Mouse (Mus musculus): ENCODE measurements around the gene Npsr1. TPM values are rescaled to one million over a fixed set of nuclear protein-coding genes. Genes with fewer than 3 reads are reported as not detected.

Gene Npsr1
- polyA plus RNA-seq, 1 experiment from 2014 or later = not detected

GRCm38 (mm10) chr9:24217721-24218120 is 119.9 kb downstream of the Npsr1 start:
- Histone ChIP-seq H3K4me3 (ENCODE audit: low read depth, low read length) (no peak overlapping the region), H3K27me3 (ENCODE audit: insufficient read depth, low read length) (no peaks in the 10 kb centered on the region), H3K36me3 (ENCODE audit: insufficient read depth) (no peaks in the 10 kb centered on the region), H3K4me2 (no peak overlapping the region), H3K9me3 (ENCODE audit: low read depth, low read length) (no peaks in the 10 kb centered on the region), H3K4me1 (ENCODE audit: insufficient read depth) (no peaks in the 10 kb centered on the region), H3K9ac (no peak overlapping the region), H3K27ac (ENCODE audit: low read depth) (no peak overlapping the region)
- TF ChIP-seq CTCF (IDR thresholded peaks at IDR 0.05; ENCODE audit: low read depth) = no peak
- DNase-seq (no peak), ATAC-seq (ENCODE audit: insufficient read depth) (no peak)
- WGBS = 24% methylated on average over 1 of the region's 1 CpGs

DNA sequence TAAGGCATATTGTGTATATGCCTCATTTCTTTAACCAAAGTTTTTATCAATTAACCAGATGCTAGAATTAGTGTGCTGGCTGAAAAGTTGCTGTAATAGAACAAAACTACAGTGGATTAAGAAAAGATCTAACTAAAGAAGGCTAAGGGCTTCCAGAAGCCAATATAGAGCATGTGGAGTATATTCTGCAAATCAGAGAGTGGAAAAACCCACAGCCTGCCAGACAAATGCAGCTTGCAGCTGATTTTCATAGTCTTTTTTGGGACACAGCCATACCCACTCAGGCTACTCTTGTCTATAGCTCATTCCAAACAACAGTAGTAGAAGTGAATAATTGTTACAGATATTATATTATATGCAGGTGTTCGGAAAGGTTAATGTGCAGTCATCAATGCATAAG is 138.7 kb downstream of the Npsr1 start:
- Histone ChIP-seq H3K36me3 (ENCODE audit: insufficient read depth) (no peaks in the 10 kb centered on the region), H3K9ac (no peak overlapping the region), H3K27ac (ENCODE audit: low read depth) (no peak overlapping the region), H3K9me3 (ENCODE audit: low read depth, low read length) (no peaks in the 10 kb centered on the region), H3K27me3 (ENCODE audit: insufficient read depth, low read length) (no peaks in the 10 kb centered on the region), H3K4me2 (no peak overlapping the region), H3K4me3 (ENCODE audit: low read depth, low read length) (no peak overlapping the region), H3K4me1 (ENCODE audit: insufficient read depth) (no peaks in the 10 kb centered on the region)
- ATAC-seq (ENCODE audit: insufficient read depth) (no peak), DNase-seq (no peak)
- no peak for TF ChIP-seq CTCF (IDR thresholded peaks at IDR 0.05; ENCODE audit: low read depth)
- 85% methylated on average over 1 of the region's 1 CpGs for WGBS

GRCm38 (mm10) chr9:24247557-24247956 is 149.8 kb downstream of the Npsr1 start:
- no peak overlapping the region for H3K4me2 ChIP-seq
- no peak for TF ChIP-seq CTCF (IDR thresholded peaks at IDR 0.05; ENCODE audit: low read depth)
- DNase-seq = no peak
- no peak overlapping the region for H3K27ac ChIP-seq (ENCODE audit: low read depth)
- no peaks in the 10 kb centered on the region for H3K9me3 ChIP-seq (ENCODE audit: low read depth, low read length)
- no peak for ATAC-seq (ENCODE audit: insufficient read depth)
- no peaks in the 10 kb centered on the region for H3K36me3 ChIP-seq (ENCODE audit: insufficient read depth)
- H3K4me1 ChIP-seq (ENCODE audit: insufficient read depth) = no peaks in the 10 kb centered on the region
- H3K9ac ChIP-seq = no peak overlapping the region
- no peaks in the 10 kb centered on the region for H3K27me3 ChIP-seq (ENCODE audit: insufficient read depth, low read length)
- no peak overlapping the region for H3K4me3 ChIP-seq (ENCODE audit: low read depth, low read length)

- Histone ChIP-seq H3K9ac (no peak overlapping the region), H3K4me2 (0 out of 2 replicates have a peak overlapping the region, but pooled peaks have one; percentile 2), H3K27ac (ENCODE audit: low read depth) (no peak overlapping the region), H3K36me3 (ENCODE audit: insufficient read depth) (no peaks in the 10 kb centered on the region), H3K4me1 (ENCODE audit: insufficient read depth) (no peaks in the 10 kb centered on the region), H3K27me3 (ENCODE audit: insufficient read depth, low read length) (no peaks in the 10 kb centered on the region), H3K4me3 (ENCODE audit: low read depth, low read length) (no peak overlapping the region), H3K9me3 (ENCODE audit: low read depth, low read length) (no peaks in the 10 kb centered on the region)
- ATAC-seq (ENCODE audit: insufficient read depth) = no peak
- 5% methylated on average over 8 of the region's 8 CpGs for WGBS
- no peak for TF ChIP-seq CTCF (IDR thresholded peaks at IDR 0.05; ENCODE audit: low read depth)
- DNase-seq = peak; percentile 4
Measured at GRCm38 (mm10) chr9:24254236-24254635, 156.4 kb downstream of the Npsr1 start.

GRCm38 (mm10) chr9:24280498-24281287 is 182.9 kb downstream of the Npsr1 start:
- no peak for ATAC-seq (ENCODE audit: insufficient read depth)

DNA sequence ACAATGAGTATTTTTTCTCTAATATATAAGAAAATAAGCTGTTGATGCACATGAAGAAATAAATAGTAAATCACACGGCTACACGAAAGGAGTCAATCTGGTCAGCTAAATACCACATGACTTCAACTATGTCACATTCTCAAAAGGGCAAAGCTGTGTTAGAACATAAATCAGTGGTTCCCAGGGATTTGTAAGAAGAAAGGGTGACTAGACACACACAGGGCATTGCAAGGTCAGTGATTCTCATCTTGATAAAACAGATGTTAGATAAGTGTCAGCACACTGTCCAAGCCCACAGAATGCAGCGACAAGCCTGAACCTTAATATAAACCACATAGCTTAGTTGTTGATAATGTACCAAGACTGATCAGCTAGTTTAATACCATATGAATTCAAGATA is 184.8 kb downstream of the Npsr1 start:
- H3K4me1 ChIP-seq (ENCODE audit: insufficient read depth) = no peaks in the 10 kb centered on the region
- DNase-seq (no peak), ATAC-seq (ENCODE audit: insufficient read depth) (no peak)
- no peak overlapping the region for H3K4me2 ChIP-seq
- no peaks in the 10 kb centered on the region for H3K36me3 ChIP-seq (ENCODE audit: insufficient read depth)
- no peak for TF ChIP-seq CTCF (IDR thresholded peaks at IDR 0.05; ENCODE audit: low read depth)
- no peaks in the 10 kb centered on the region for H3K27me3 ChIP-seq (ENCODE audit: insufficient read depth, low read length)
- WGBS = 47% methylated on average over 3 of the region's 3 CpGs
- H3K4me3 ChIP-seq (ENCODE audit: low read depth, low read length) = no peak overlapping the region
- no peak overlapping the region for H3K27ac ChIP-seq (ENCODE audit: low read depth)
- H3K9me3 ChIP-seq (ENCODE audit: low read depth, low read length) = no peaks in the 10 kb centered on the region
- H3K9ac ChIP-seq = no peak overlapping the region

More at GRCm38 (mm10) chr9:24280498-24281287, 182.9 kb downstream of the Npsr1 start:
- Histone ChIP-seq H3K4me3 (ENCODE audit: low read depth, low read length) (no peak overlapping the region), H3K9ac (no peak overlapping the region), H3K27me3 (ENCODE audit: insufficient read depth, low read length) (no peaks in the 10 kb centered on the region), H3K4me2 (no peak overlapping the region), H3K27ac (ENCODE audit: low read depth) (no peak overlapping the region), H3K4me1 (ENCODE audit: insufficient read depth) (no peaks in the 10 kb centered on the region), H3K36me3 (ENCODE audit: insufficient read depth) (no peaks in the 10 kb centered on the region), H3K9me3 (ENCODE audit: low read depth, low read length) (no peaks in the 10 kb centered on the region)
- no peak for TF ChIP-seq CTCF (IDR thresholded peaks at IDR 0.05; ENCODE audit: low read depth)
- DNase-seq = no peak
- WGBS = 88% methylated on average over 2 of the region's 2 CpGs

GRCm38 (mm10) chr9:24283071-24283470 is 185.3 kb downstream of the Npsr1 start:
- no peak for ATAC-seq (ENCODE audit: insufficient read depth)

More at GRCm38 (mm10) chr9:24283071-24283470, 185.3 kb downstream of the Npsr1 start:
- Histone ChIP-seq H3K9ac (no peak overlapping the region), H3K27me3 (ENCODE audit: insufficient read depth, low read length) (no peaks in the 10 kb centered on the region), H3K4me3 (ENCODE audit: low read depth, low read length) (no peak overlapping the region), H3K36me3 (ENCODE audit: insufficient read depth) (no peaks in the 10 kb centered on the region), H3K4me2 (no peak overlapping the region), H3K9me3 (ENCODE audit: low read depth, low read length) (no peaks in the 10 kb centered on the region), H3K27ac (ENCODE audit: low read depth) (no peak overlapping the region), H3K4me1 (ENCODE audit: insufficient read depth) (no peaks in the 10 kb centered on the region)
- DNase-seq = no peak
- no peak for TF ChIP-seq CTCF (IDR thresholded peaks at IDR 0.05; ENCODE audit: low read depth)
- 30% methylated on average over 2 of the region's 2 CpGs for WGBS
